Mouse (Mus musculus) ES-Bruce4 (cell line): Measurements from ENCODE around the gene Wnt10a.

ENCODE experiments used
- CTCF ChIP-seq: IDR thresholded peaks from one replicate; pipeline ENCODE4 v1.8.1; 2011; ENCODE audit warnings: low read depth, low read length
- EP300 ChIP-seq: IDR thresholded peaks from 2 replicates; pipeline ENCODE4 v1.6.1; 2011; ENCODE audit warnings: low read depth, low read length; ENCODE audit not compliant: insufficient read depth
- POLR2A ChIP-seq: IDR thresholded peaks from one replicate; pipeline ENCODE4 v1.8.1; 2011; ENCODE audit warnings: low read length; ENCODE audit not compliant: insufficient read depth

DNA sequence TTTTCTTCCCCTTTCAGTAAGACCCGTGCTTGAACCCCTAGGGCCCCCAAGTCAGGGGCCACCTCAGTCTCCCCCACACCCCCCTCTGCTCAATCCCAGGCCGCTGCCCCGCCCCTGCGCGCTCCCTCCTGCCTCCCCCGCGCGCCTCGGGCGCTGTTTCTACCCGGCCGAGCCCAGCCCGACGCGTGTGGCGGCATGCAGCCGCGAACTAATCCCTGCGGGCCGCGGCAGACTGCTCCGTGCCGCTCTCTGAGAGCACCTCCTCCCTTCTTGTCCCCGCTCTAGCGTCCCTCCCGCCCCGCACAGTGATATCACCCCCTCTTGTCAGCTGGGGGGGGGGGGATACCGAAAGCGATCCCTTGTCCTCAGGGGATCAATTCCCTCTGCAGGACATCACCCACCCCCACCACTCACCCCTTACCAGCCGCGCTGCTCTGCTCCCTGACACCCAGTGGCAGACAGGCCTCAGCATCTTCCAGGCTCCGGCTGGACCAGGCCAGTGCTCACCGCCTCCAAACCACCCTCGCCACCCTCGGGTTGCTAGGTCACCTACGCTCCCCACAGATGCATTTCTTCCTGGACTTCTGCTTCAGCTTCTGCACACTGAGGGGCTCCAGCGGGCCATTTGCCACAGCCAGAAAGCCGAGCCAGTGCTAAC is 3.3 kb downstream of the Wnt10a start:
- TF ChIP-seq EP300 (no peak), CTCF (no peak), POLR2A (no peak)
